Mouse (Mus musculus): ENCODE measurements around the gene Nmur1. TPM values are rescaled to one million over a fixed set of nuclear protein-coding genes. Genes with fewer than 3 reads are reported as not detected.
A peak's percentile ranks its signal among the peaks of the same experiment; 100 is the strongest.
"Not testable (repeated sequence)": the region's sequence is repeated elsewhere in the genome, so short reads cannot be mapped to it uniquely, and the experiment has no call there.

Gene Nmur1
- polyA plus RNA-seq (2012; rRNA removed) = 0.38 and 0.54 TPM in 2 replicates

GRCm38 (mm10) chr1:86426128-86426527, at the start of gene Nmur1, which contains the start of gene Tex44:
Gene Nmur1 (minus strand): TSS chr1:86426228.
Gene Tex44 (plus strand): TSS chr1:86426329.
- DNase-seq (ENCODE audit: extremely low spot score in 1 of 2, low spot score in 1 of 2) = no peak

DNA sequence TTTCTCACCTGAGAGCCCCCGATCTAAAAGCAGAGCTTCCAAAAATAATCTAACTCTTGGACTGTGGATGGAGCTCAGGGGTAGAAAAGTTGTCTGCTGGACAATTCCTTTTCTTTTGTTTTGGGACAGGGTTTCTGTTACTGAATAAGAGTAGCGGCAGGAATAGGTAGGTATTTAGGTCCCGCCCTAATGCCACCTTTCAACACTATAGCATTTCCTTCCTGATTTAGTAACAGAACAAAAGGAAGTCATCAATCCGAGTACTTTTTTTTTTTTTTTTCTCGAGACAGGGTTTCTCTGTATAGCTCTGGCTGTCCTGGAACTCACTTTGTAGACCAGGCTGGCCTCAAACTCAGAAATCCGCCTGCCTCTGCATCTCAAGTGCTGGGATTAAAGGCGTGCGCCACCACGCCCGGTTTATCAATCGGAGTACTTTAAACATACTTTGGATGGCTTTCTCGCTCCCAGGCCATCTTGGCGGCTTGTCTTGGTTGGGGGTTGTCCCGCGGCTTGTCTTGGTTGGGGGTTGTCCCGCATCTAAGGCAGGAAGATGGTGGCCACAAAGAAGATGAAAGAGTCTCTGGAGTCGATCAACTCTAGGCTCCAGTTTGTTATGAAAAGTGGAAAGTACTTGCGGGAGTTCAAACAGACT, 47.2 kb upstream of the Nmur1 start:
- DNase-seq (ENCODE audit: extremely low spot score in 1 of 2, low spot score in 1 of 2) = no peak

- peak in 1 of 2 experiments; percentile 34 for DNase-seq (ENCODE audit: extremely low spot score in 1 of 2, low spot score in 1 of 2)
Measured at GRCm38 (mm10) chr1:86472197-86472952, 46.3 kb upstream of the Nmur1 start.

DNA sequence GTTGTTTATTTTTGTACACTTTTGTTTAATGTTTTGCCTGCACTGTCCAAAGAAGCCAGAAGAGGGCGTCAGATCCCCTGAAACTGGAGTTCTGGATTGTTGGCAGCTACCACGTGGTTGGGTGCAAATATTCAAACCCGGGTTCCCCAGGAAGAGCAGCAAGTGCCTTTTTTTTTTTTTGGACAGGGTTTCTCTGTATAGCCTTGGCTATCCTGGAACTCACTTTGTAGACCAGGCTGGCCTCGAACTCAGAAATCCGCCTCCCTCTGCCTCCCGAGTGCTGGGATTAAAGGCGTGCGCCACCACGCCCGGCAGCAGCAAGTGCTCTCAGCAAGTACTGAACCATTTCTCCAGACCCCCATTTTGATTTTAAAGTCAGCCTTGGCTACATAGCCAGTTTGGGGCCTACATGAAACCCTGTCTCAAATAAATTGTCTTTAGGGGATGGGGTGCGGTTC, 45.5 kb upstream of the Nmur1 start:
- DNase-seq (ENCODE audit: extremely low spot score in 1 of 2, low spot score in 1 of 2) = not testable (repeated sequence)

DNA sequence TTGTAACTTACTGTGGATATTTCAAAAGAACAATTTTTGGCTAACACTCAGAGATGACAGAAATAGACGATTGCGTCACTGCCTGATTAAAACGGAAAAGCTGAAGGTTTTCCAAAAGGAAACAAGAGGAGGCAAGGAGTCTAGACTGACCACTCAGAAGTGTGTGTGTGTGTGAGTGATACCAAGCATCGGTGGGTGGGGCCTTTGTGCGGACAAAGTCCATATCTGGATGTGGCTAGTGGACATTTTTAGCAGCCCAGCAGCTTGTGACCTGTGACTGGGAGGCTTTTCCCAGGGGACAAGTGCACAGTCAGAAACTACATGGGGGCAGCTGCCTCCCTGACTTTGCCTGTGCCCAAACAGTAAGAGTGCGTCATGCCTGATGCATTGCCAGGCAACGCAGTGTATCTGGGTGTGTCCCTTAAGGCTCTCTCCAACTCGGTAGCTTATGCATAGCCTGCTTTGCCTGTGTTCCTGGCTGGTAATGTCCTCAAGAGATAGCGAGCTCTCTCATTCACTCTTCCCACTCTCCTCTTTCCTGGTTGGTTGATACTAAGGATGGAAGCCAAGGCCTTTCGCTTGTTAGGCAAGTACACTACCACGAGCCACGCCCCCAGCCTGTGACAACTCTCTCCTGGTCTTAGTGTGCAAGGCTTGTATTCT, 44.6 kb upstream of the Nmur1 start:
- DNase-seq (ENCODE audit: extremely low spot score in 1 of 2, low spot score in 1 of 2) = peak; percentile 53 to 69

- DNase-seq (ENCODE audit: extremely low spot score in 1 of 2, low spot score in 1 of 2) = no peak
Measured at GRCm38 (mm10) chr1:86469876-86470275, 43.8 kb upstream of the Nmur1 start.

DNA sequence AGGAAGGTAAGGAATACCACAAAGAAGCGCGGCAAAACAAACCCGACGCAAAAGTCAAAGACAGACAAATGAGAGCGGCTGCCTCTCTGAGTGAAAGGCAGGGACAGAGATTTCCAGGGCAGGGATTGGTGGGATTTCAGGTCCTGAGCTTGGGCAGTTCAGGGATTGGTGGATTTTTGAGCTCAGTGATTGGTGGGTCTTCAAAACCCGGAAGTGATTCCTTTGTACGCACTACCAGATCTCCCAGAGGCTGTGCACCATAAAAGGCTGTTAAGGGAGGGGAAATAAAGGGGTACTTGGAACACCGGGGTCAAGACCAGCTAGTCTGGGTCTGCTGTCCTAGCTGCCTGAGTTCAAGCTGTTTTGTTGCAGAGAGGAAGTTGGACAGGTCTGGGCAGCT, 41.4 kb upstream of the Nmur1 start:
- no peak for DNase-seq (ENCODE audit: extremely low spot score in 1 of 2, low spot score in 1 of 2)

GRCm38 (mm10) chr1:86464875-86465224, 38.8 kb upstream of the Nmur1 start:
- no peak for DNase-seq (ENCODE audit: extremely low spot score in 1 of 2, low spot score in 1 of 2)

- no peak for DNase-seq (ENCODE audit: extremely low spot score in 1 of 2, low spot score in 1 of 2)
Measured at GRCm38 (mm10) chr1:86464223-86464874, 38.3 kb upstream of the Nmur1 start.

DNA sequence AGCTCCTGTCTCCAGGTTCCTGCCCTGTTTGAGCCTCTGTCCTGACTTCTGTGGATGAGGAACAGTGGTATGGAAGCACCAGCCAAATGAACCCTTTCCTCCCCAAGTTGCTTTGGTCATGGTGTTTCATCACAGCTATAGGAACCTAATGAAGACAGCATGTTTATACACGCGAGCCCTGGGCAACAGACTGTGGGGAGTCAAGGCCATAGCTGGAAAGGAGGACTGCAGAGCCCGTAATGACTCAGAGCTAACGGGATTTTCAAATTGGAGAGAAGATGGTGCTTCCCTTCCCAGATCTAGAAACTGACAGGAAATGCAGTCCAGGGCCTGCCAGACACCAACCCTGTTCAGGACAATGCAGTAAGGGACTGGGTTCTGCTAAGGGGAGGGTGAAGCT, 33.3 kb upstream of the Nmur1 start:
- DNase-seq (ENCODE audit: extremely low spot score in 1 of 2, low spot score in 1 of 2) = no peak

DNA sequence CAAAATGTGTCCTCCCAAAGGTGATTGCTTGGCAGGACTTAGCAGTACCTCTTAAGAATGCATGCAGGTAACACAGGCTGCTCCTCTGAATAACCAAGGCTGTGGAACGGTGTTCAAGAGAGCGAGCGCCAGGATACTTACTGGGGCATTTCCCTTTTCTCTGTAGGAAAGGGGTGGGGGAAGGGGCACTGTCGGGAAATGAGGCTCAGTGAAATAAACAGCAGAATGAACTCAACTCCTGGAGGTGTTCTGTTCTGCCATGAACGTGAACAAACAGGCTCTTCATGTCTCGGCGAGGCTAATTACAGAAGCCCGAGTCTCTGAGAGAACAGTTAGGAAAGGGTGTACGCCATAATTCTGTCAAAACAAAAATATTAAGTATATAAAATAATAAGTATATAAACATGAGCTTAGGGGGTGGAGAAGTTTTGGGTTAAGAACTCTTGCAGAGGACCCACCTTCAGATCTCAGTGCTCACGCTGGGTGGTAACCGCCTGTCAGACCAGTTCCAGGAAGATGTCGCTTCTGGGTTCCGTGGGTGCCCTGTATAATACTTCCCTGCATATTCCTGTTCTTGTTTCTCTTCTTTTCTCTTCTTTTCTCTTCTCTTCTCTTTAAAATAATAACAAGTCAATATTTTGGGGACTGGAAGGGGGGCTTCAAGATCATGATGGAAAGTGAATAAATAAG, 31.0 kb upstream of the Nmur1 start:
- no peak for DNase-seq (ENCODE audit: extremely low spot score in 1 of 2, low spot score in 1 of 2)

DNA sequence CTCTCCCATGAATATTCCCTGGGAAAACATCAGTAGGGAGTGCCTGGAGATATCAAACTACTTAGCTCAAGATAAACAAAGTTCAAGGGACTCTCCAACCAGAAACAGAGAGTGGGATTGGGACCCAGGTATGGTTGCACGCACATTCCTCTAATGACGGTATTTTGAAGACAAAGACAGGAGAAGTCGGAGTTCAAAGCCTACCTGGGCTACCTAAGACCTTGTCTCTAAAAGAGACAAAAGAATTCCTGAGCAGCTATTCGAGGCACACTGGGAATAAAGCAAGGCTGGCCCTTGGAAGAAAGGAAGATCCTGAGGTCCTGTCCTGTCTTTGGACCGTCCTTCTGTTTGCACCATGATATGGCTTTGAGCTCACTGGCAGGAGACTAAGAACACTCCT, 26.7 kb upstream of the Nmur1 start:
- no peak for DNase-seq (ENCODE audit: extremely low spot score in 1 of 2, low spot score in 1 of 2)

DNA sequence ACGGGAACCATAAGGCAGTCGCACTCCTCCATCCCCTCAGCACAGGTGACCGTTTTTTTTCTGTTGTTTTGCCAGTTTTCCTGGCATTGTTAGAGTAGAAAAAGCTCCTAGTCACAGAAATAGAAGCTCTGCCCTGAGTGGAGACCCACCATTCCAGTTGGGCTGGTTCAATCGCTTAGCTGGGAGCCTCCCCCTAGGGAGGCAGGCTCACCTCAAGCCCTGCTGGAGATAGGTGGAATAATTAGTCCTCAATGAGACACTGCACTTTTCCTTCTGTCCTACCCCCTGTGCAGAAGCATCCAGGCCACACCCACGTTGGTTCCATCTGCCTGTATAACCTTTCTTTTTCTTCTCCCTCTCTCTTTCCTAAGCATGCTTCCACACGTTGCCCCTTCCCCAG, 23.9 kb upstream of the Nmur1 start:
- DNase-seq (ENCODE audit: extremely low spot score in 1 of 2, low spot score in 1 of 2) = no peak

DNA sequence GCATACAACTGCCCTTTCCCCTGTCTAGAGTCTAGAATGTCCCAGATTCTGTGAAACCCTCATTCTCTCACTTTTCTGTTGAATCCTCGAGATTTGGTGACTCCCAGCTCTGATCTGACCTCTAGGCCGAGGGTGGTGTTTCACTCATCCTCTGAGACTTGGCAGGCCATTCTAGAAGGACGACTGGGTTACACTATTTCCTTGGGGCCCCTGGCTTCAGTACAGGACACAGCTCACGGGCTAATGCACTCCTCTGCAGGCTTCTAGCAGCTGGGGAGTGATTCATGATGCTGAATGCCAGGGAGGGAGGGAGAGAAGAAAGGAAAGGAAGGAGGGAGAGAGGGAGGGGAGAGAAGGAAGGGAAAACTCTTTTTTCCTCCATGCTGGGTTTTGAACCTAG, 22.2 kb upstream of the Nmur1 start:
- DNase-seq (ENCODE audit: extremely low spot score in 1 of 2, low spot score in 1 of 2) = no peak

DNA sequence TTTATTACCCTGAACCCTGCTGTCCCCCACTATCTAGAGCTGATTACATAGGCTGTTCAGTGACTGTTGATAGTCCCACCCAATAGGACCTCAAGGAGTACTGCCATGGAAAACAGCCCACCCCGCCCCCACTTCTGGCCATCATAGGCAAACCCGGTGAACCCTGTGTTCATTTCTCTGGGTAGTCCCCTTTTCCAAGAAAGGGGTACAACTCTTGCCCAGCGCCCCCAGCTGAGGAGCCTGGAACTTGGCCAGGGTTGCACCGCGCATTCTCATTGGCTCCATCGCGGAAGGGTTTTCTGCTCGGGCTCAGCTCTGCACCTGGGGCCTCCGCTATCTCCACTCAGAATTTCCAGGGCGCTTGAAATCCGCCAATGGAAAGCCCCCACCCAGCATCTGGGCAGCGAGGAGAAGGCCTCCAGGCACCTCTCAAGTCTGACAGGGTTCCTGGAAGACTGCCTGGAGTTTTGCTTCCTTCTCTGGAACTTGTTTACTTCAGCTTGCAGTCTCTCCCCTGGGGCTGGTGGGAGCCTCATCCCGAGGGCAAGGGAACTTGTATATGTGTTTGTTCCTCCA, 21.7 kb upstream of the Nmur1 start:
- DNase-seq (ENCODE audit: extremely low spot score in 1 of 2, low spot score in 1 of 2) = no peak

GRCm38 (mm10) chr1:86443386-86444172, 17.6 kb upstream of the Nmur1 start:
- DNase-seq (ENCODE audit: extremely low spot score in 1 of 2, low spot score in 1 of 2) = no peak

GRCm38 (mm10) chr1:86442832-86443231, 16.8 kb upstream of the Nmur1 start:
- DNase-seq (ENCODE audit: extremely low spot score in 1 of 2, low spot score in 1 of 2) = no peak

DNA sequence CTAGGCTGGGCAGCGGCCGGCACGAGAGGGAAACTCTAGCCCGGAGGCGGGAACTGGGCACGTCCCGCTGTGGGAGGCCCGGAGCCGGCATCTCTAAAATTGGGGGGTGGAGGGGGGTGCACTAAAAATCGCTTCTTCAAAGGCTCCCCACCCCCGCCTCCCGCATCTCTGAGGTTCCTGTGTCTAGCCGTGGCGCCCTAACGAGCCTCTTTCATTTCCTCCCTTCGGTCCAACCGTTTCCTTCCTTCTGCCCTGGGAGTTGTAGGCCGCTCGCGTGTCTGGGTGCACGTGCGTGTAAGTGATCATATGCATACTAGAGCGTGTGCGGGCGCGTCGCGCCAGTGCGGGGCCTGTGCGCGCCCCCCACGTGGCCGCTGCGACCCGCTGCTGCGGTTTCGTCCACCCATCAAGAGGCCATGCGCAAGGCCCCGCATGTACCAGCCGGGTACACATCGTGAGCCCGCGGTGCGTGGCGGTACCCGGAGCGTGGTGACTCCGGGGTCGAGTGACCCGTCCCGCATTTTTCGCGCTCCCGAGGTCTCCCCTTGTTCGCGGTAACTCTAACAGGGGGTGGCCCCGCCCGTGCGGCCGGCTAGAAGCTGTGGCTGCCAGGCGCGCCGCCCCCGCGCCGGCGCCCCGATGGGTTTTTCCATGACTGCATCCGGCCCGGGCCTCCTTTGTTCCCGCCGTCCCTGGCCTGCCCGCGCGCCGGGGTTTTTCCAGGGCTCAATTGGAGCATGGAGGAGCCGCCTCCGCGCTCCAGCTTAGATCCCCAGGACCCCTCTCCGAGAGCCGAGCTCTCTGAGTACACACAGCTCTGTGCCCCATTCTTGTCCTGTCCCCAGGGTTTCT, 16.2 kb upstream of the Nmur1 start:
- peak; percentile 60 to 87 for DNase-seq (ENCODE audit: extremely low spot score in 1 of 2, low spot score in 1 of 2)

- no peak for DNase-seq (ENCODE audit: extremely low spot score in 1 of 2, low spot score in 1 of 2)
Measured at GRCm38 (mm10) chr1:86441724-86441979, 15.6 kb upstream of the Nmur1 start.

Data from frontal cortex, adult 2 months (tissue).